Mouse (Mus musculus) liver, adult 2 months (tissue): ENCODE results near the gene Lsm12.
A peak's percentile ranks its signal among the peaks of the same experiment; 100 is the strongest.

ENCODE experiments used
- CTCF ChIP-seq: fragments of 200-500 bp; IDR thresholded peaks from 2 replicates; pipeline ENCODE4 v1.5.1; 2011; ENCODE audit warnings: low read depth, low read length, control low read depth
- POLR2A ChIP-seq: fragments of 200-500 bp; IDR thresholded peaks from 2 replicates; pipeline ENCODE4 v1.6.1; 2011; ENCODE audit warnings: low read length, control low read depth; ENCODE audit not compliant: insufficient read depth; ENCODE audit errors: extremely low read depth

GRCm38 (mm10) chr11:102140508-102140907, 44.6 kb downstream of the Lsm12 start:
- no peak for TF ChIP-seq POLR2A
- peak; percentile 57 for TF ChIP-seq CTCF
